Mouse (Mus musculus) embryonic facial prominence, embryonic 10.5 days (tissue): ENCODE measurements around the gene Des. TPM values are rescaled to one million over a fixed set of nuclear protein-coding genes. Genes with fewer than 3 reads are reported as not detected.

ENCODE experiments used
- polyA plus RNA-seq: library from polyadenylated mRNA; unstranded; fragments of >200 nt; fragmentation: Nextera tagmentation; extraction: Ambion mirVana; gene quantifications from 2 replicates; pipeline ENCODE4 v1.2.1, GENCODE M21; 2016

The Des gene
- polyA plus RNA-seq, 1 experiment from 2014 or later, result 10.4 TPM

Other genes with a start within 250 kb of the Des start
- 11.1 and 13.8 TPM in 2 replicates for gene Nhej1, start 235.1 kb upstream of the Des start, polyA plus RNA-seq
- 0.06 and 0.08 TPM in 2 replicates for gene Slc23a3, start 226.4 kb upstream of the Des start, polyA plus RNA-seq
- 45.3 and 46.2 TPM in 2 replicates for gene Cnppd1, start 217.6 kb upstream of the Des start, polyA plus RNA-seq
- 32.1 and 35.8 TPM in 2 replicates for gene Retreg2, start 217.6 kb upstream of the Des start, polyA plus RNA-seq
- 32.6 and 33.6 TPM in 2 replicates for gene Zfand2b, start 191.7 kb upstream of the Des start, polyA plus RNA-seq
- gene Abcb6, start 179.9 kb upstream of the Des start, polyA plus RNA-seq, result 32.3 and 34.8 TPM in 2 replicates
- gene Ankzf1, start 168.2 kb upstream of the Des start, polyA plus RNA-seq, result 22.9 and 27.2 TPM in 2 replicates
- 20.7 and 21.8 TPM in 2 replicates for gene Atg9a, start 168.1 kb upstream of the Des start, polyA plus RNA-seq
- 13.3 and 14.5 TPM in 2 replicates for gene Glb1l, start 149.5 kb upstream of the Des start, polyA plus RNA-seq
- gene Stk16, start 149.5 kb upstream of the Des start, polyA plus RNA-seq, result 139 and 145 TPM in 2 replicates
- 14.6 and 16.3 TPM in 2 replicates for gene Tuba4a, start 140.5 kb upstream of the Des start, polyA plus RNA-seq
- gene A630095N17Rik, start 128.2 kb upstream of the Des start, polyA plus RNA-seq, result not detected in 2 replicates
- 27.0 and 27.5 TPM in 2 replicates for gene Dnajb2, start 123.9 kb upstream of the Des start, polyA plus RNA-seq
- gene Ptprn, start 95.8 kb upstream of the Des start, polyA plus RNA-seq, result 1.7 and 2.1 TPM in 2 replicates
- gene Resp18, start 81.9 kb upstream of the Des start, polyA plus RNA-seq, result 1.9 and 2.5 TPM in 2 replicates
- gene Dnpep, start 42.3 kb upstream of the Des start, polyA plus RNA-seq, result 144 and 150 TPM in 2 replicates
- gene Speg, start 15.0 kb downstream of the Des start, polyA plus RNA-seq, result 30.2 and 30.6 TPM in 2 replicates
- 57.1 and 61.3 TPM in 2 replicates for gene Gmppa, start 75.6 kb downstream of the Des start, polyA plus RNA-seq
- 2.1 and 2.4 TPM in 2 replicates for gene Asic4, start 90.1 kb downstream of the Des start, polyA plus RNA-seq
- gene Chpf, start 119.0 kb downstream of the Des start, polyA plus RNA-seq, result 25.3 and 27.0 TPM in 2 replicates
- 3.3 and 3.5 TPM in 2 replicates for gene Tmem198, start 119.2 kb downstream of the Des start, polyA plus RNA-seq
- gene Obsl1, start 146.1 kb downstream of the Des start, polyA plus RNA-seq, result 57.9 and 63.0 TPM in 2 replicates
- gene Inha, start 146.7 kb downstream of the Des start, polyA plus RNA-seq, result 2.3 and 3.1 TPM in 2 replicates
- 31.7 and 33.4 TPM in 2 replicates for gene Stk11ip, start 161.2 kb downstream of the Des start, polyA plus RNA-seq
- 15.7 and 18.0 TPM in 2 replicates for gene Slc4a3, start 185.9 kb downstream of the Des start, polyA plus RNA-seq